Mouse (Mus musculus) embryo, embryonic 10.5 days (tissue): ENCODE results near the gene Tpx2.

ENCODE experiments used
- DNase-seq: peaks from one replicate; pipeline ENCODE4 v3.0.0-alpha.2; 2015; ENCODE audit warnings: low spot score

Gene Tpx2

GRCm38 (mm10) chr2:152914310-152915120 is 66.8 kb downstream of the Tpx2 start:
- peak; percentile 95 for DNase-seq

- no peak for DNase-seq
Observed at GRCm38 (mm10) chr2:152915453-152915852, 67.7 kb downstream of the Tpx2 start.

- DNase-seq = no peak
Observed at GRCm38 (mm10) chr2:152916111-152916510, 68.3 kb downstream of the Tpx2 start.

- DNase-seq = no peak
Observed at GRCm38 (mm10) chr2:152917671-152918070, 69.9 kb downstream of the Tpx2 start.

- DNase-seq = peak; percentile 59
Observed at GRCm38 (mm10) chr2:152922376-152922775, 74.6 kb downstream of the Tpx2 start.

GRCm38 (mm10) chr2:152923621-152924020 is 75.9 kb downstream of the Tpx2 start:
- no peak for DNase-seq

- no peak for DNase-seq
Observed at GRCm38 (mm10) chr2:152924128-152924527, 76.4 kb downstream of the Tpx2 start.

- no peak for DNase-seq
Observed at GRCm38 (mm10) chr2:152924543-152924942, 76.8 kb downstream of the Tpx2 start.

GRCm38 (mm10) chr2:152925189-152925872 is 77.6 kb downstream of the Tpx2 start:
- DNase-seq = peak; percentile 86

- no peak for DNase-seq
Observed at GRCm38 (mm10) chr2:152926896-152927295, 79.1 kb downstream of the Tpx2 start.

GRCm38 (mm10) chr2:152927371-152927770 is 79.6 kb downstream of the Tpx2 start:
- DNase-seq = no peak

- DNase-seq = no peak
Observed at GRCm38 (mm10) chr2:152928219-152928987, 80.6 kb downstream of the Tpx2 start.

- DNase-seq = no peak
Observed at GRCm38 (mm10) chr2:152928988-152929370, 81.2 kb downstream of the Tpx2 start.

GRCm38 (mm10) chr2:152930276-152930675 is 82.5 kb downstream of the Tpx2 start:
- DNase-seq = no peak

- no peak for DNase-seq
Observed at GRCm38 (mm10) chr2:152931456-152932160, 83.8 kb downstream of the Tpx2 start.

GRCm38 (mm10) chr2:152933048-152933447 is 85.3 kb downstream of the Tpx2 start, which contains the start of gene Foxs1:
TSS of gene Foxs1 (minus strand) at chr2:152933208.
- DNase-seq = no peak

- peak; percentile 82 for DNase-seq
Observed at GRCm38 (mm10) chr2:152933614-152934013, 85.8 kb downstream of the Tpx2 start.

GRCm38 (mm10) chr2:152939846-152940245 is 92.1 kb downstream of the Tpx2 start:
- DNase-seq = peak; percentile 72

- DNase-seq = no peak
Observed at GRCm38 (mm10) chr2:152941106-152941505, 93.3 kb downstream of the Tpx2 start.

- no peak for DNase-seq
Observed at GRCm38 (mm10) chr2:152941776-152942175, 94.0 kb downstream of the Tpx2 start.

GRCm38 (mm10) chr2:152942898-152943515 is 95.2 kb downstream of the Tpx2 start:
- DNase-seq = no peak
